Mouse (Mus musculus): ENCODE measurements at regions not wholly inside any gene's neighbourhood (a gene's known extent, or its start where the extent isn't known, plus 50 kb on each side); places are given as distances from the start of the nearest gene placed in this dataset.

DNA sequence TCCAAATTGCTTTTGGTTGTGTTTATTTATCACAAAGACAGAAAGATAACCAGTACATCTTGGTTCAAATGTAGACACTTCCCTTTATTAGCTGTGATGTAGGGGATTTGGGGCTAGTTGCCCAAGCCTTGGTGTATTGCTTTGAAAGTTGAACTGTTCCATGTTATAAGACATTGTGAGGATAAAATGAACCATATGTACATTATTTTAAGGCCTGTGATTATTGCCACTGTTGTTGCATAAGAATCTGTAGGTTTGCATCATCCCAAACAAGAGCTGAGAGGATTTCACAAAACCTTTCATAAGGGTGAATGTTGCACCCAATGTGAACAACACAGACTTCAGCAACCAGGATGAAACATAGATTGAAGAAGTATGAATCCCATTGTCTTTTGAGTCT lies 145.7 kb upstream of the Tnfaip3 start:
- TF ChIP-seq CTCF (IDR thresholded peaks at IDR 0.05 in 2 of 3, conservative IDR thresholded peaks at IDR 0.05 in 1 of 3; ENCODE audit: control insufficient read depth in 1 of 3, insufficient read depth in 1 of 3, low read depth in 2 of 3, low read length in 3 of 3, poor library complexity in 1 of 3, severe bottlenecking in 1 of 3) (no peak), POLR2A (IDR thresholded peaks at IDR 0.05; ENCODE audit: control insufficient read depth in 1 of 2, insufficient read depth in 1 of 2, low read depth in 1 of 2, low read length in 2 of 2, poor library complexity in 1 of 2) (no peak), RAD21 (IDR thresholded peaks at IDR 0.05; ENCODE audit: low read depth, low read length) (no peak), POLR2AphosphoS2 (IDR thresholded peaks at IDR 0.05; ENCODE audit: low read length) (no peak), MYC (IDR thresholded peaks at IDR 0.05; ENCODE audit: low read depth, low read length) (no peak), KAT2A (conservative IDR thresholded peaks at IDR 0.05; ENCODE audit: low read depth, low read length) (no peak), ZNF384 (IDR thresholded peaks at IDR 0.05; ENCODE audit: low read depth, low read length) (no peak), GATA1 (IDR thresholded peaks at IDR 0.05; ENCODE audit: low read depth, low read length) (no peak)
